Mouse (Mus musculus) liver, adult 2 months (tissue): Measurements from ENCODE around the gene Ctns.

Experiments used
- CTCF ChIP-seq: fragments of 200-500 bp; IDR thresholded peaks from 2 replicates; pipeline ENCODE4 v1.5.1; 2011; ENCODE audit warnings: low read depth, low read length, control low read depth
- POLR2A ChIP-seq: fragments of 200-500 bp; IDR thresholded peaks from 2 replicates; pipeline ENCODE4 v1.6.1; 2011; ENCODE audit warnings: low read length, control low read depth; ENCODE audit not compliant: insufficient read depth; ENCODE audit errors: extremely low read depth

DNA sequence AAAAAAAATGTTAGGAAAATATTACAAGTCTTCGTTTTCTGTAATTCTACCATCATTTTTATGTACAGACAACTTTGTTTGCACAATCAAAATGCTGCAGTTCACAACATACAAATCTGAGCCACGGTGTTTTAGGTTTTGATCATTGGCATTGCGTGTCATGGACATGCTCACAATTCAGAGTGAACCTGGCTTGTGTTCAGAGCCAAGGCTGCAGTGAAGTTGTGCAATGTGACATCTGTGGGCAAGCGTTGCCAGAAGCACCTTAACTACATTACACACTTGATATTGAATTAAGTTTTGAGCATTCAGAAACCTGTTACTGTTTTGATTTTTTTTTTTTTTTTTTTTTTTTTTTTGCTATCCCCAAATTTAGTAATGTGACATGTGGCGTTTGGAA is 31.2 kb upstream of the Ctns start:
- TF ChIP-seq CTCF (no peak), POLR2A (no peak)
